Mouse (Mus musculus): ENCODE data around the gene Pdgfc. TPM values are rescaled to one million over a fixed set of nuclear protein-coding genes. Genes with fewer than 3 reads are reported as not detected.

Gene Pdgfc
- polyA plus RNA-seq, 1 experiment from 2014 or later: 36.4 TPM

DNA sequence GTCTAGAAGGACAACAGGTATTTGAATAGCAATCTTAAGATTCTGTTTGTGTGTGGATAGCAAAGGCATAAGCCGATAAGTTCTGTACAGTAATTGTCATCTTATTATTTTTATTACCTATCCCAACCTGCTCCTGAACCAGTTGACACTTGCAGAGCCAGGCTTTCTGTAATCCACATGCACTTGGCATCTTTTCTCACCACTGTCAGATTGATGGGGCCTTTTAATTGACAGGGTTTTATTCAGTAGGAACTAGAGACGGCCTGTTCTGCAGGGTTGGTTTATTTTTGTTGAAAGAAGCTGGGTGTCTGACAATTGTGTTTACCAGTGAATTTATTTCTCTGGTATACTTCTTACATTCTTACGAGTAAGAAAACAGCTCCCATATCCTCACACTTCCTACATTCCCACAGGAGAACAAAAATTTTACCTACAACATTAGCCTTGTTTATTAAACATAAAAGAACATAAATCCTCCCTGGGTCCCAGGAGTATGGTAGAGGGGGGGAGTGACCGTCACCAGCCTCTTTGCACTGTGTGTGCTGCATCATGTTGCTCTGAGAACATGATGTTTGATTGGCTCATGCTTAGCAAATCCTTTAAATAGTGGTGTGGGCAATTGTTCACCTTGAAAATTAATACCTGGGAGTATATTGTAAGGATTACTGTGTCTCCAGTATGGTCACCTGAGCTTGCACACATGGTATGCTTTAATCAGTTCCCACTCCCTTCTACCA lies 134.0 kb downstream of the Pdgfc start:
- no peaks in the 10 kb centered on the region for H3K36me3 ChIP-seq
- no peaks in the 10 kb centered on the region for H3K4me1 ChIP-seq
- H3K4me3 ChIP-seq: no peak overlapping the region
- 0 out of 2 replicates have a peak overlapping the region, but pooled peaks have one; percentile 9 for H3K27ac ChIP-seq
- ATAC-seq (ENCODE audit: insufficient number of reproducible peaks, low FRiP score, low TSS enrichment, low read depth): no peak
- H3K9ac ChIP-seq: no peak overlapping the region
- 53% methylated on average over 4 of the region's 4 CpGs for WGBS
- no peaks in the 10 kb centered on the region for H3K9me3 ChIP-seq
- H3K27me3 ChIP-seq: no peaks in the 10 kb centered on the region
- no peak overlapping the region for H3K4me2 ChIP-seq

DNA sequence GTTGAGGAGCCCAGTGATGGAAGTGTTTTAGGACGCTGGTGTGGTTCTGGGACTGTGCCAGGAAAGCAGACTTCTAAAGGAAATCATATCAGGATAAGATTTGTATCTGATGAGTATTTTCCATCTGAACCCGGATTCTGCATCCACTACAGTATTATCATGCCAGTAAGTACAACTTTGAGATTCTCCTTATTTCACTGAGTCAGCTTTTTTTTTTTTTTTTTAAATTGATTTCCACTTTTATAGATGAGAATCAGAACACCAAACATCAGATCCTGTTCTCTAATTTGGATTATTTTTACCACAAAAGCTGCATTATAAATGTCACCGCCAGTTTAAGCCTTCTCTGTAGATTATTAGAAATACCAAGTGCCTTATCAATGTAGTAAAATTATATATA lies 138.6 kb downstream of the Pdgfc start:
- H3K4me2 ChIP-seq: no peak overlapping the region
- ATAC-seq (ENCODE audit: insufficient number of reproducible peaks, low FRiP score, low TSS enrichment, low read depth): no peak
- WGBS: 82% methylated on average over 3 of the region's 3 CpGs

DNA sequence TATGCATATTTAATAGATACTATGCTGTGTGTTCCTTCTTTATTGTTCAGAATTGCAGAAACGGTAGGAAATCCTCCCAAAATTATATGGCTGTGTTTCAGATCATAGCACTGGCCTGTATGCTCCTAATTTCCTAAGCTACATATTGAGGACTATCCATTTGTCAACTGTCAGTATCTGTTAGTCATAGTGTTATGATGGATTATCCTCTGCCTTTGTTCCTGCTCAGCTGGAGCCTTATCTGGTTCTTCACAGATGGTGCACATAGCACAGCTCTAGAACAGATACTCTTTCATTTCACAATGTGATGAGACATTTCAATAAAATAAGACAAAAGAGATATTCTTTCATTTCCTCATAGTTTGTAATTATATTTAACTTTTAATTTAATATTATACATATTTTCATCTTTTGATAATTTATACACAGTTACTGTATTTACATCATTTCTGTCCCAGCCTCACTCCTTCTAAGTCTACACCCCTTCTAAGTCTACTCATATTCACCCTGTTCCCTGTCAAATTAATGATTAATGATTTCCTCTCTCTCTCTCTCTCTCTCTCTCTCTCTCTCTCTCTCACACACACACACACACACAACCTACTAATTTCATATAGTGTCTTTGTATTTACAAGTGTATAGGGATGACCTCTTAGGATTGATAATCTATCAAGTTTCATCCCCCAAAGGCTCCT lies 145.2 kb downstream of the Pdgfc start:
- 72% methylated on average over 1 of the region's 1 CpGs for WGBS
- no peak for ATAC-seq (ENCODE audit: insufficient number of reproducible peaks, low FRiP score, low TSS enrichment, low read depth)
- Histone ChIP-seq H3K9me3 (no peaks in the 10 kb centered on the region), H3K4me3 (no peak overlapping the region), H3K27me3 (no peaks in the 10 kb centered on the region), H3K4me1 (no peaks in the 10 kb centered on the region), H3K27ac (no peak overlapping the region), H3K36me3 (no peaks in the 10 kb centered on the region), H3K9ac (no peak overlapping the region), H3K4me2 (no peak overlapping the region)

More for the DNA sequence above, 138.6 kb downstream of the Pdgfc start:
- Histone ChIP-seq H3K36me3 (0 out of 2 replicates have a peak, but pooled peaks cover 3% of the 10 kb centered on the region), H3K9me3 (no peaks in the 10 kb centered on the region), H3K4me3 (no peak overlapping the region), H3K27me3 (no peaks in the 10 kb centered on the region), H3K27ac (no peak overlapping the region), H3K9ac (no peak overlapping the region), H3K4me1 (no peaks in the 10 kb centered on the region)

DNA sequence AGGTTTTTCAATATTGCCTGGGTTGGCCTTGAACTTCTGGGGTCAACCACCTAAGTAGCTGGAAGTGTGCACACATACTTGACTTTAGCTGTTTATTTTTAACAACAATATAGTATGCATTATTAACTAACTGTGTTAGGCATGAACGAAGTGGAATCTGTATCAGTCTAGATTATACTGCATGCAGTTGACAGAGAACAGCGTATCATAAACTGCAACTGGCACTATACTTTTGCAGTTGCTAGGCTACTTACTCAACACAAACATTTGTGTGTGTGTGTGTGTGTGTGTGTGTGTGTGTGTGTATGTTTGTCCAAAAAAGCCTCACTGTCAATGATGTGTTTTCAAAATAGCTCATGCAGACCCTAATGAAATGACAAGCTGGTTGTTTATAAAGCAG lies 160.7 kb downstream of the Pdgfc start:
- Histone ChIP-seq H3K4me3 (no peak overlapping the region), H3K9ac (no peak overlapping the region), H3K36me3 (no peaks in the 10 kb centered on the region), H3K4me2 (no peak overlapping the region), H3K4me1 (no peaks in the 10 kb centered on the region), H3K9me3 (no peaks in the 10 kb centered on the region), H3K27me3 (no peaks in the 10 kb centered on the region), H3K27ac (no peak overlapping the region)
- WGBS: 71% methylated on average over 2 of the region's 2 CpGs
- ATAC-seq (ENCODE audit: insufficient number of reproducible peaks, low FRiP score, low TSS enrichment, low read depth): no peak

- ATAC-seq (ENCODE audit: insufficient number of reproducible peaks, low FRiP score, low TSS enrichment, low read depth): no peak
- H3K27ac ChIP-seq: no peak overlapping the region
- no peak overlapping the region for H3K4me3 ChIP-seq
- 85% methylated on average over 4 of the region's 4 CpGs for WGBS
- H3K36me3 ChIP-seq: no peaks in the 10 kb centered on the region
- no peaks in the 10 kb centered on the region for H3K9me3 ChIP-seq
- no peaks in the 10 kb centered on the region for H3K27me3 ChIP-seq
- no peaks in the 10 kb centered on the region for H3K4me1 ChIP-seq
- no peak overlapping the region for H3K4me2 ChIP-seq
- no peak overlapping the region for H3K9ac ChIP-seq
Observed at GRCm38 (mm10) chr3:81197644-81198043, 161.4 kb downstream of the Pdgfc start.

GRCm38 (mm10) chr3:81200647-81201046 lies 164.4 kb downstream of the Pdgfc start:
- Histone ChIP-seq H3K27ac (no peak overlapping the region), H3K9me3 (no peaks in the 10 kb centered on the region), H3K4me2 (no peak overlapping the region), H3K9ac (no peak overlapping the region), H3K4me3 (no peak overlapping the region), H3K36me3 (no peaks in the 10 kb centered on the region), H3K27me3 (no peaks in the 10 kb centered on the region), H3K4me1 (peaks cover 4% of the 10 kb centered on the region; the same call in 1 of the 2 replicates)
- ATAC-seq (ENCODE audit: insufficient number of reproducible peaks, low FRiP score, low TSS enrichment, low read depth): no peak
- WGBS: 80% methylated on average over 8 of the region's 8 CpGs

DNA sequence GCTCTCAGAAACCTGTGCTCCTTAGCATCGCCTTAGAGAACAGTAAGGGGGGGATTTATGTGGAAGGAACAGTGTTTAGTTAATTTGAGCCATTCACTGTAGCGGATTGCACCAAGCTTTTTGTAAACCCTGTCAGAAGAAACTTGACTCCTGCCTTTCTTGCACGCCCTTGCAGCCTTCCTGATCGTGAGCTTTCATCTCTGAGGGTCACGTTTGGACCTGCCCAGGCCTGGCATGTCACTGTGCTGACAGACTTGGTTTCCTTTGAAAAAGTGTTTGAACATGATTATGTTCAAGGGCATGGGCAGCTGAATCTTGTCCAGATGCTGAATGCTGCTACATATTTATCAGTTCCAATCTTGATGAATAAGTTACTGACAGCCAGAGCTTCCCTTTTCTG lies 169.0 kb downstream of the Pdgfc start:
- Histone ChIP-seq H3K36me3 (no peaks in the 10 kb centered on the region), H3K9ac (no peak overlapping the region), H3K27ac (peak overlapping the region; percentile 27; the same call in 1 of the 2 replicates), H3K9me3 (no peaks in the 10 kb centered on the region), H3K4me1 (peaks cover 4% of the 10 kb centered on the region; the same call in 1 of the 2 replicates), H3K27me3 (no peaks in the 10 kb centered on the region), H3K4me2 (no peak overlapping the region), H3K4me3 (no peak overlapping the region)
- 25% methylated on average over 5 of the region's 5 CpGs for WGBS
- no peak for ATAC-seq (ENCODE audit: insufficient number of reproducible peaks, low FRiP score, low TSS enrichment, low read depth)

GRCm38 (mm10) chr3:81208246-81208645 lies 172.0 kb downstream of the Pdgfc start:
- Histone ChIP-seq H3K4me2 (no peak overlapping the region), H3K36me3 (no peaks in the 10 kb centered on the region), H3K27me3 (no peaks in the 10 kb centered on the region), H3K9me3 (no peaks in the 10 kb centered on the region), H3K27ac (no peak overlapping the region), H3K4me3 (no peak overlapping the region), H3K9ac (no peak overlapping the region), H3K4me1 (peaks cover 4% of the 10 kb centered on the region; the same call in 1 of the 2 replicates)
- ATAC-seq (ENCODE audit: insufficient number of reproducible peaks, low FRiP score, low TSS enrichment, low read depth): no peak
- WGBS: 74% methylated on average over 2 of the region's 2 CpGs

- no peaks in the 10 kb centered on the region for H3K27me3 ChIP-seq
- H3K4me2 ChIP-seq: no peak overlapping the region
- H3K4me3 ChIP-seq: no peak overlapping the region
- WGBS: 64% methylated on average over 3 of the region's 3 CpGs
- H3K27ac ChIP-seq: no peak overlapping the region
- no peaks in the 10 kb centered on the region for H3K9me3 ChIP-seq
- no peaks in the 10 kb centered on the region for H3K36me3 ChIP-seq
- no peak for ATAC-seq (ENCODE audit: insufficient number of reproducible peaks, low FRiP score, low TSS enrichment, low read depth)
- no peak overlapping the region for H3K9ac ChIP-seq
- H3K4me1 ChIP-seq: no peaks in the 10 kb centered on the region
Observed at GRCm38 (mm10) chr3:81211147-81211546, 174.9 kb downstream of the Pdgfc start.

DNA sequence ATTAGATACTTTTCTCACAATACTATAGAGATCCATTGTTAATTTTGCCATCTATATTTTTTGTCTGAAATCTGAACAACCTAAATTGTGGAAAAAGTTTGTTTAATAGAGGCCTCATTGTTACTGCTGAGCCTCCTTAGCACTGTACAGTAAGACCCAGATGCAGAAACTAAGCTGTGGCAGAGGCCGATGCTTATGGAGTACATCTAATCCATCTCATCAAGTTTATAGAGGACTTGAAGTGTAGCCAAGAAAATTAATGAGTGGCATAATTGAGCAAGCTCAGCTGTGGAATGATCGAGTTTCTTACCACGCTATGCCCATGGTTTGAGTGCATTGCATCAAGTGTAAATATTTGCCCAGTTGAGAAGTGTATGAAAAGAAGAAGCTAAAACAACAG lies 175.4 kb downstream of the Pdgfc start:
- 34% methylated on average over 3 of the region's 3 CpGs for WGBS
- Histone ChIP-seq H3K27me3 (no peaks in the 10 kb centered on the region), H3K9me3 (no peaks in the 10 kb centered on the region), H3K9ac (no peak overlapping the region), H3K4me3 (no peak overlapping the region), H3K36me3 (no peaks in the 10 kb centered on the region), H3K4me2 (no peak overlapping the region), H3K27ac (no peak overlapping the region), H3K4me1 (no peaks in the 10 kb centered on the region)
- no peak for ATAC-seq (ENCODE audit: insufficient number of reproducible peaks, low FRiP score, low TSS enrichment, low read depth)

GRCm38 (mm10) chr3:81215547-81216118 lies 179.4 kb downstream of the Pdgfc start:
- Histone ChIP-seq H3K36me3 (no peaks in the 10 kb centered on the region), H3K4me2 (no peak overlapping the region), H3K9me3 (no peaks in the 10 kb centered on the region), H3K27me3 (no peaks in the 10 kb centered on the region), H3K27ac (no peak overlapping the region; the same call in 1 of the 2 replicates), H3K9ac (no peak overlapping the region), H3K4me3 (no peak overlapping the region), H3K4me1 (no peaks in the 10 kb centered on the region)
- 46% methylated on average over 4 of the region's 4 CpGs for WGBS
- ATAC-seq (ENCODE audit: insufficient number of reproducible peaks, low FRiP score, low TSS enrichment, low read depth): no peak

DNA sequence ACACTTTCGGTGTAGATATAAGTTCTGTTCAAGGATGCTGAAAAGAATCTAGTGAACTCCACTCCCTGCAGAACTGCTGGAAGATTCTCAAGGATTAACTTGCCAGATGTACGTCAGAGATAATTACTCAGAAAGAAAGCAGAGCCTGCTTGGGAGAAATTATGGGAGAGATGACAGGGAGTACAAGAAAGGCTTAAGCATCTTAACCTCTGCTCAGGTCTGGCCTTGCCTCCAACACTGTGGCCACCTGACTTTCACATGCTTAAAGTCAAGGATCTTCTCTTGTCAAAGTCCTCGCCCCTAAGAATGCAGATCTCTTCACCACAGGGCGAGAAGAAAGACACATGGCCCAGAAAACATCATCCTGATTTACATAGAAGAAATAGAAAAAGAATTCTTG lies 185.5 kb downstream of the Pdgfc start:
- Histone ChIP-seq H3K4me3 (no peak overlapping the region), H3K27me3 (no peaks in the 10 kb centered on the region), H3K27ac (no peak overlapping the region), H3K9ac (no peak overlapping the region), H3K4me2 (no peak overlapping the region), H3K36me3 (no peaks in the 10 kb centered on the region), H3K4me1 (no peaks in the 10 kb centered on the region), H3K9me3 (no peaks in the 10 kb centered on the region)
- WGBS: 59% methylated on average over 4 of the region's 4 CpGs
- no peak for ATAC-seq (ENCODE audit: insufficient number of reproducible peaks, low FRiP score, low TSS enrichment, low read depth)
